Mouse (Mus musculus): ENCODE data around the gene Mgat2. TPM values are rescaled to one million over a fixed set of nuclear protein-coding genes. Genes with fewer than 3 reads are reported as not detected.
"Not testable (repeated sequence)": the region's sequence is repeated elsewhere in the genome, so short reads cannot be mapped to it uniquely, and the experiment has no call there.

Gene Mgat2
- polyA plus RNA-seq (2016; fragmentation: Nextera tagmentation; extraction: Ambion mirVana): 33.9 and 35.6 TPM in 2 replicates

DNA sequence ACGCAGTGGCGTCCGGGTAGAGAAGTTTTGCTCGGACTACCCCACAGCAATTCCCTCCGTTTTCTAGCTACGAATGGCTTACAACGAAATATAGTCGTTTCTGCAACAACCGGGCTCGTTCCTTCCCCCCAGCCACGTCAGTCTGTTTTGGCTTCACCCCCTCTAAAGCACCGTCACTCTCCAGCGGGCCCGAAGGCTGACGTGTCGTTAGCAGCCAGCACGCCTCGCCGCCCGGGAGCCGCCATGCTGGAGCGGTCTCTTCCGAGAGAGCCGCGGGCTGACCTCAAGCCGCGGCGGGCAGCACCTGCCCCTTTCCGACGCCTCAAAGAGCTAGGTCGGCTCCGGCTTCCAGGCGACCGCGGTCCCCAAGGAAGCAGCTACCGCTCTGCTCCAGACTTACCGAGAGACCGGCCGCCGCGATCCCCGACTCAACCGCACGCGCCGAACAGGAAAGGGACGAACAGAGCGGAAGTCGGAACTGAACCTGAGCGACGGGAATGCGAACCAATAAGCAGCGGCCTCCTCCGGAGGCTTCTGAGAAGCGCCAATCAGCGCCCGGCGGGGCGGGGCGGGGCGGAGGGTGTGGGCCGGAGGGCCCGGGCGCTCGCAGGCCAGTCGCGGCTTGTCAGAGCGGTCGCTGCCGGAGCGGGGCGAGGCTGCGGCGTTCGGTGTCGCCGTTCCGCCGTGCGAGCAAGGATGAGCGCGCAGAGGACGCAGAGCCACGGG, at the start of gene Mgat2, which contains the start of gene Rpl36al:
Gene Mgat2 (plus strand): TSS at position 575 of the 726 bp plus-strand sequence.
Gene Rpl36al (minus strand): TSS at position 501 of the 726 bp plus-strand sequence.
- H3K9me3 ChIP-seq: no peaks in the 10 kb centered on the region
- H3K27me3 ChIP-seq (ENCODE audit: insufficient read depth, poor library complexity, severe bottlenecking): no peaks in the 10 kb centered on the region
- under 1% methylated on average over 84 of the region's 84 CpGs for WGBS
- peak within 1 kb of the TSS; percentile 96 for H3K27ac ChIP-seq
- peaks cover 32% of the 10 kb centered on the region for H3K4me1 ChIP-seq (replicated peaks)
- DNase-seq (ENCODE audit: low spot score): peak; percentile 97
- peaks cover 56% of the 10 kb centered on the region for H3K36me3 ChIP-seq
- peak within 1 kb of the TSS; percentile 90 for H3K4me3 ChIP-seq

GRCm38 (mm10) chr12:69139201-69139600, 44.8 kb upstream of the Mgat2 start:
- DNase-seq (ENCODE audit: low spot score): no peak
- H3K27ac ChIP-seq: no peak overlapping the region
- H3K4me3 ChIP-seq: no peak overlapping the region
- H3K36me3 ChIP-seq: no peaks in the 10 kb centered on the region
- WGBS: 90% methylated on average over 3 of the region's 3 CpGs
- H3K27me3 ChIP-seq (ENCODE audit: insufficient read depth, poor library complexity, severe bottlenecking): no peaks in the 10 kb centered on the region
- H3K4me1 ChIP-seq (replicated peaks): no peaks in the 10 kb centered on the region
- no peaks in the 10 kb centered on the region for H3K9me3 ChIP-seq

GRCm38 (mm10) chr12:69139841-69140240, 44.1 kb upstream of the Mgat2 start:
- Histone ChIP-seq H3K36me3 (no peaks in the 10 kb centered on the region), H3K27me3 (ENCODE audit: insufficient read depth, poor library complexity, severe bottlenecking) (no peaks in the 10 kb centered on the region), H3K4me3 (no peak overlapping the region), H3K9me3 (no peaks in the 10 kb centered on the region), H3K27ac (no peak overlapping the region), H3K4me1 (replicated peaks) (no peaks in the 10 kb centered on the region)
- 88% methylated on average over 7 of the region's 7 CpGs for WGBS
- DNase-seq (ENCODE audit: low spot score): no peak

GRCm38 (mm10) chr12:69143460-69143859, 40.5 kb upstream of the Mgat2 start:
- no peak overlapping the region for H3K4me3 ChIP-seq
- no peak for DNase-seq (ENCODE audit: low spot score)
- H3K27ac ChIP-seq: no peak overlapping the region
- WGBS: 72% methylated on average over 6 of the region's 6 CpGs
- no peaks in the 10 kb centered on the region for H3K4me1 ChIP-seq (replicated peaks)
- H3K9me3 ChIP-seq: no peaks in the 10 kb centered on the region
- no peaks in the 10 kb centered on the region for H3K36me3 ChIP-seq
- no peaks in the 10 kb centered on the region for H3K27me3 ChIP-seq (ENCODE audit: insufficient read depth, poor library complexity, severe bottlenecking)

GRCm38 (mm10) chr12:69147166-69147735, 36.7 kb upstream of the Mgat2 start:
- Histone ChIP-seq H3K27me3 (ENCODE audit: insufficient read depth, poor library complexity, severe bottlenecking) (no peaks in the 10 kb centered on the region), H3K4me3 (no peak overlapping the region), H3K27ac (no peak overlapping the region), H3K36me3 (no peaks in the 10 kb centered on the region), H3K4me1 (replicated peaks) (no peaks in the 10 kb centered on the region), H3K9me3 (no peaks in the 10 kb centered on the region)
- no peak for DNase-seq (ENCODE audit: low spot score)
- 92% methylated on average over 5 of the region's 5 CpGs for WGBS

DNA sequence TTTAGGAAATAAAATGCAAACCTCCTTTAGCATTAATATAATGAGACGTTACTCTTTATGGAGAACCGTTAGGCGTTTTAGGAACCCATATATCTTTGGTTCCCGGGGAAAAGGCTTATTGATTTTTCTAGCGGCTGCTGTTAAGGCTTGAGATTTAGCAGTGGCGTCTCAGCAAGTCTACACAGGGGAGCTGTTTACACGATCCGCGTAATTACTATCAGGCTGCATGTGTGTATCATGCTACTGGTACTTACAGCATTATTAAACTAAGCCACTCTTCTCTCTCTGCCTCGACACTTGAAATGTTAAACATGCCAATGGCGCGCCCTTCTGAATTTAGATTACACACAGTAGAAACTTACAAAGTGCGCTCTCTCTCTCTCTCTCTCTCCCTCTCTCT, 33.9 kb upstream of the Mgat2 start:
- Histone ChIP-seq H3K27ac (no peak overlapping the region), H3K4me1 (replicated peaks) (no peaks in the 10 kb centered on the region), H3K27me3 (ENCODE audit: insufficient read depth, poor library complexity, severe bottlenecking) (no peaks in the 10 kb centered on the region), H3K9me3 (no peaks in the 10 kb centered on the region), H3K4me3 (no peak overlapping the region), H3K36me3 (0 out of 2 replicates have a peak, but pooled peaks cover 5% of the 10 kb centered on the region)
- no peak for DNase-seq (ENCODE audit: low spot score)
- WGBS: 88% methylated on average over 13 of the region's 13 CpGs

DNA sequence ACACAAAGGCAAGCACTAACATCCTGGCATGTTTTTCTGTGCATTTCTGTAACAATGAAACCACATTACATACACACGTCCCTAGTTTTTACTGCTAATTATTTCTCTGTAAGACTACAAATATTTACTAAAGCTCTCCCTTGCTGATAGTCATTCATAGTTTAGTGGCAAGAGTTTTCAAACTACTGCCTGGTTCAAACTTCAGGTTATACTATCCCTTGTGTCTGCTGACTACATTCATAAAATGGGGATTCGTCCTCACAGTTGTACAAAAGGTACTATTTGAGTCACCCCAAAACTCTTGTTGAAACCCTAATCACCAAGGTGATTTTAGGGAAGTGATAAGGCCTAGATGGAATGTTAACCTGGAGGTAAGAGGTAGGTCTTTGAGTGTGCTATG, 28.0 kb upstream of the Mgat2 start:
- H3K27ac ChIP-seq: no peak overlapping the region
- H3K4me1 ChIP-seq (replicated peaks): peaks cover 5% of the 10 kb centered on the region
- 93% methylated on average over 2 of the region's 2 CpGs for WGBS
- H3K9me3 ChIP-seq: no peaks in the 10 kb centered on the region
- no peak for DNase-seq (ENCODE audit: low spot score)
- no peak overlapping the region for H3K4me3 ChIP-seq
- H3K27me3 ChIP-seq (ENCODE audit: insufficient read depth, poor library complexity, severe bottlenecking): no peaks in the 10 kb centered on the region
- peaks cover 29% of the 10 kb centered on the region for H3K36me3 ChIP-seq

DNA sequence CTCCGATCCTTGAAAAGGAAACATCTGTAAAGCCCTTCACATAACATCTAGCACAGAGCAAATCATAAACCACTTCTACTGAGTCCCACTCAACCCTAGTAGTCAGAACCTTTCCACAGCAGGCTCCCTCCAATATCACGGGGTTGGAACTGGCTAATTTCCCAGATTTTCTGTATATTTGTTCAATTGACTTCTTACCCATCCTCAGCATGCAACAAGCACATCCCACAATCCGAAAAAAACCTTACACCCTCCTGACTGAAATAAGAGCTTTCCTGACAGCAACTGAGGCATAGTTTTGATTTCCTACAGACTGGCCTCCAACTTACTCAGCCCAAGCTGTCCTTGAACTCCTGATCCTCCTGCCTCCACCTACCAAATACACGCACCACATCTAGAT, 27.5 kb upstream of the Mgat2 start:
- Histone ChIP-seq H3K4me3 (no peak overlapping the region), H3K27ac (no peak overlapping the region), H3K36me3 (peaks cover 29% of the 10 kb centered on the region), H3K27me3 (ENCODE audit: insufficient read depth, poor library complexity, severe bottlenecking) (no peaks in the 10 kb centered on the region), H3K4me1 (replicated peaks) (peaks cover 5% of the 10 kb centered on the region), H3K9me3 (no peaks in the 10 kb centered on the region)
- WGBS: 83% methylated on average over 4 of the region's 4 CpGs
- no peak for DNase-seq (ENCODE audit: low spot score)

DNA sequence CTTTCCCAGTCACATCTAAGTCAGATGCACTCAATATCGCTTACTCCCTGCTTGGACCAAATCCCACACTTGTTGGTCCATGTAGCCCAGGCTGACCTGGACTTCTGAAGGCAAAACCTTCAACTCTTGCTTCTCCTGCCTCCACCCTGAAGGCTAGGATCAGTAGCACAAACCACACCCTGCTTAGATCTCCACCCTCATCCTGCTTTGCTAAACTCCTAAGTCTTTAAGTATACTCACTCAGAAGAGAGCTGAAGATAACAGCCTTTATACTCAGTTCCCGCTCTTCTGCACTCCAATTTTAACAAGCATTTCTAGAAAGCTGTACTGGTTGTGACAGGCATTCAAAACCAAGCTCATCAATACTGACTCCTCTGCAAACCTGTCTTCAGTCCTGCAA, 26.9 kb upstream of the Mgat2 start:
- H3K27ac ChIP-seq: no peak overlapping the region
- no peaks in the 10 kb centered on the region for H3K9me3 ChIP-seq
- H3K4me1 ChIP-seq (replicated peaks): peaks cover 5% of the 10 kb centered on the region
- peaks cover 29% of the 10 kb centered on the region for H3K36me3 ChIP-seq
- peak overlapping the region; percentile 85; the same call in 1 of the 2 replicates for H3K4me3 ChIP-seq
- no peak for DNase-seq (ENCODE audit: low spot score)
- 97% methylated on average over 2 of the region's 2 CpGs for WGBS
- H3K27me3 ChIP-seq (ENCODE audit: insufficient read depth, poor library complexity, severe bottlenecking): no peaks in the 10 kb centered on the region

- Histone ChIP-seq H3K4me3 (peak overlapping the region; percentile 85), H3K4me1 (replicated peaks) (peaks cover 5% of the 10 kb centered on the region), H3K9me3 (no peaks in the 10 kb centered on the region), H3K36me3 (peaks cover 29% of the 10 kb centered on the region), H3K27me3 (ENCODE audit: insufficient read depth, poor library complexity, severe bottlenecking) (no peaks in the 10 kb centered on the region), H3K27ac (peak overlapping the region; percentile 98)
- no peak for DNase-seq (ENCODE audit: low spot score)
- WGBS: 1% methylated on average over 19 of the region's 19 CpGs
These were observed 25.6 kb upstream of the Mgat2 start for GRCm38 (mm10) chr12:69158366-69158764.

DNA sequence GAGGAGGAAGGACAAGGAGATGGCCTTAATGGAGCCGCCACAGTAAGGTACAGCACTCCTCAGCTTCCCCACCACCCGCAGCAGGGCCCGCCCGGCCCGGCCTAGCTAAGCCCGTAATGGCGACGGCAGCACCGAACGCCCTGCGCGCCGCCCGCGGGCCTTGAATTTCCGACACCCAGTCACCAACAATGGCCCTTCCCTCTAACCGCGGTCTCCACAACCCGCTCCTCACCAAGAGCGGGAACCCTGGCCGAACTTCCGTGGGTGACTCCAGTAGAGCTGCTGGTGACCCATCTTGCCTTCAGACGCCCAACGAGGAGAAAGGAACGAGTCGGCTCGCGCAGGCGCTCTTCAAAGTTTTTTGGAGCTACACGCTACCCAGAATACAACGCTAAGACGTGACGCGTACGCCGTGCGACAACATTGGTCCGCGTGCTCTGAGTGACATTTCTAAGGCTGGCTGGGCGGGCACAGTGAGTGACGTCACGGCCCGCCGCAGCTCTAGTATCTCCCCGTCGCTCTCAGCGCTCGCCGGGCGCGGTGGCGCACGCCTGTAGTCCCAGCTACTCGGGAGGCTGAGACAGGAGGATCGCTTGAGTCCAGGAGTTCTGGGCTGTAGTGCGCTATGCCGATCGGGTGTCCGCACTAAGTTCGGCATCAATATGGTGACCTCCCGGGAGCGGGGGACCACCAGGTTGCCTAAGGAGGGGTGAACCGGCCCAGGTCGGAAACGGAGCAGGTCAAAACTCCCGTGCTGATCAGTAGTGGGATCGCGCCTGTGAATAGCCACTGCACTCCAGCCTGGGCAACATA, 25.0 kb upstream of the Mgat2 start, which contains the start of gene Rps29:
Gene Rps29 (minus strand): TSS at position 422 of the 813 bp plus-strand sequence.
- DNase-seq (ENCODE audit: low spot score): peak; percentile 99
- H3K27me3 ChIP-seq (ENCODE audit: insufficient read depth, poor library complexity, severe bottlenecking); H3K4me1 ChIP-seq (replicated peaks); H3K9me3 ChIP-seq: not testable (repeated sequence)
- Histone ChIP-seq H3K4me3 (peak within 1 kb of the TSS; percentile 85), H3K36me3 (peaks cover 29% of the 10 kb centered on the region), H3K27ac (peak within 1 kb of the TSS; percentile 98)
- under 1% methylated on average over 63 of the region's 68 CpGs for WGBS

GRCm38 (mm10) chr12:69159578-69159940, 24.4 kb upstream of the Mgat2 start:
- H3K27me3 ChIP-seq (ENCODE audit: insufficient read depth, poor library complexity, severe bottlenecking): no peaks in the 10 kb centered on the region
- WGBS: 5% methylated on average over 9 of the region's 9 CpGs
- peaks cover 5% of the 10 kb centered on the region for H3K4me1 ChIP-seq (replicated peaks)
- H3K4me3 ChIP-seq: peak overlapping the region; percentile 23; the same call in 1 of the 2 replicates
- no peak overlapping the region for H3K27ac ChIP-seq
- peaks cover 28% of the 10 kb centered on the region for H3K36me3 ChIP-seq
- peak; percentile 29 for DNase-seq (ENCODE audit: low spot score)
- H3K9me3 ChIP-seq: no peaks in the 10 kb centered on the region

- H3K27ac ChIP-seq; H3K27me3 ChIP-seq (ENCODE audit: insufficient read depth, poor library complexity, severe bottlenecking); DNase-seq (ENCODE audit: low spot score); H3K9me3 ChIP-seq; H3K4me3 ChIP-seq; H3K4me1 ChIP-seq (replicated peaks): not testable (repeated sequence)
- 85% methylated on average over 2 of the region's 2 CpGs for WGBS
- H3K36me3 ChIP-seq: peaks cover 23% of the 10 kb centered on the region
These were observed 23.3 kb upstream of the Mgat2 start for GRCm38 (mm10) chr12:69160677-69161076.

All from hindbrain, embryonic 10.5 days (tissue).